Mouse (Mus musculus) olfactory bulb, adult 2 months (tissue): ENCODE results near the gene Auts2.

Experiments used
- CTCF ChIP-seq: fragments of 200-500 bp; IDR thresholded peaks from 2 replicates; pipeline ENCODE4 v1.5.1; 2012; ENCODE audit warnings: low read depth, mild to moderate bottlenecking, low read length, moderate library complexity; ENCODE audit not compliant: insufficient read depth
- POLR2A ChIP-seq: fragments of 200-500 bp; IDR thresholded peaks from 2 replicates; pipeline ENCODE4 v1.6.1; 2012; ENCODE audit warnings: mild to moderate bottlenecking, low read depth, low read length, moderate library complexity; ENCODE audit not compliant: insufficient read depth

GRCm38 (mm10) chr5:132089496-132090250, 453.5 kb downstream of the Auts2 start:
- TF ChIP-seq CTCF (no peak), POLR2A (no peak)
